Mouse (Mus musculus) adrenal gland, adult 2 months (tissue): Measurements from ENCODE around the gene Btd. TPM values are rescaled to one million over a fixed set of nuclear protein-coding genes. Genes with fewer than 3 reads are reported as not detected.

Experiments used
- DNase-seq: peaks from one replicate; pipeline ENCODE4 v3.0.0; 2021
- polyA plus RNA-seq: library from polyadenylated mRNA; depleted of rRNA; stranded (reverse); fragments of >200 nt; gene quantifications from 2 replicates; pipeline ENCODE4 v1.2.3, GENCODE M21; 2012
- total RNA-seq, 2 experiments: library from RNA; stranded (reverse); gene quantifications; 2 replicates each; pipeline ENCODE4 v1.2.3; 2021

Btd gene
- total and polyA plus RNA-seq, 3 experiments, result 46.2 to 63.4 (median 55.6) TPM

DNA sequence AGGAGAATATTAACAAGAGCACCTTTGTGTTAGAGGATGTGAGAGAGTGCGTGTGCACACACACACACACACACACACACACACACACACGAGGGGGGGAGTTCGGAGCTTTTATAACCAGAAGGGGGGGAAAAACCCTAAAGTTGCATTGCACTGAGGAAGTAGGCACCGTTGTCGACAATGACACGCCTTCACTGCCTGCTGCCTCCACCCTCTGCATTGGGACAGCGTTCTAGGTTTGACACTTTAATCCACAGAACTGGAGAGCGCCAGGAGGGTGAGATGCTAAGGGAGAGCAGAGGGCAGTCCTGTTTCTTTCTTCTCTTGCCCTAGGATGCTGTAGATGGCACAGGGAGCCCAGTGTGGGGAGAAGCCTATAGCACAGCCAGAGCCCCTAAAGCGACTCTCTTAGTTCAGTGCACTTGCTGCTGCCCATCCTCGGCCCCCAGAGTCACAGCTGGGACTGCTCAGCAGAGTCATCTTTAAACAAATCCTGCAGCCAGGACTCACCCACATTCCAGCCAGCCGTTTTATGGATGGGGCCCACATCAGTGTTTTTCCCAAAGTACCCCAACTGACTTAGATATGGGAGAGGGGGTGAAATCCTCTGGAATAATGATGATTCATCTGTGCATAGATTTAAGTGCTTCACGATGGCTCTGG, 24.2 kb downstream of the Btd start:
- no peak for DNase-seq

DNA sequence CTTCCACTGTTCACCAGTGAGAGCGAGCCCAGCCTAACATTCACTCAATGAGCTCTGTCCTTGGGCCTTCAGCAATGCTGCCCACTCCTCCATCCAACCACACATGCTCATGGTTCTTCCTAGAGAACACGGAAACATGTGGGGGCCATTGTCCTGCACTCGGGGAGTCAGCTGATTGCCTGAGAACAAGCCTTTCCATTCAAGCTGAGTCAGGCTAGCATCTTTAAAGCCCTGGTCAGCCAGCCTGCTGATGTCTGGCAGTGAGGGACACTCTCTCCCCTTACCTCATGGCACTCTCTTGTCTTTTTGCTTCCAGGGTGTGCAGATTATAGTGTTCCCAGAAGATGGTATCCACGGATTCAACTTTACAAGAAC, 24.7 kb downstream of the Btd start:
- no peak for DNase-seq

DNA sequence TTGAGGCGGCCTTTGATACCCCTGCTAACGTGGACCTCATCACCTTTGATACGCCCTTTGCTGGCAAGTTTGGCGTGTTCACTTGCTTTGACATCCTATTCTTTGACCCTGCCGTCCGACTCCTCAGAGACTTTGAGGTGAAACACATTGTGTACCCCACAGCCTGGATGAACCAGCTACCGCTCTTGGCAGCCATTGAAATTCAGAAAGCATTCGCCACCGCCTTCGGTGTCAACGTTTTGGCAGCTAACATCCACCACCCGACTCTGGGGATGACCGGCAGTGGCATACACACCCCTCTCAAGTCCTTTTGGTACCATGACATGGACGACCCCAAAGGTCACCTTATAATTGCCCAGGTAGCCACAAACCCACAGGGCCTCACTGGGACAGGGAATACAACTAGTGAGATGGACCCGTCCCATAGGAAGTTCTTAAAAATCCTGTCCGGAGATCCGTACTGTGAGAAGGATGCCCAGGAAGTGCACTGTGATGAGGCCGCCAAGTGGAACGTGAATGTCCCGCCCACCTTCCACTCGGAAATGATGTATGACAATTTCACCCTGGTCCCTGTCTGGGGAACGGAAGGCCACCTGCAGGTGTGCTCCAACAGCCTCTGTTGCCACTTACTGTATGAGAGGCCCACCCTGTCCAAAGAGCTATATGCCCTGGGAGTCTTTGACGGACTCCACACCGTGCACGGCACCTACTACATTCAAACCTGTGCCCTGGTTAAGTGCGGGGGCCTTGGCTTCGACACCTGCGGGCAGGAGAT, 26.3 kb downstream of the Btd start:
- no peak for DNase-seq

DNA sequence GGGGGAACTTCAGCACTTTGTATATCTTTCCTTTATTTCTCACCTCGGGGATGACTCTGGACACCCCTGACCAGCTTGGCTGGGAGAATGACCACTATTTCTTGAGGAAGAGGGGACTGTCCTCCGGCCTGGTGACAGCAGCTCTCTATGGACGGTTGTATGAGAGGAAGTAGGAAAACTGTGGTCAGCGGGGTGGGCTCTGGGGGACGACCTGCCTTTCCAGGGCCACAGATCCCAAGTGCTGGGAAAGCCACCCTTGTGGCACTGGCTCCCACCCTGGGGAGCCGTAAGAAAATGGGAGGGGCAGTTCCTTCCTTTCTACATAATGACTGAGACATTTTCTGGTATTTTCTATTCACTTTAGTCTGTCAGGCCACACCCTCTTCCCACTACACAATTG, 26.9 kb downstream of the Btd start:
- DNase-seq, result no peak

DNA sequence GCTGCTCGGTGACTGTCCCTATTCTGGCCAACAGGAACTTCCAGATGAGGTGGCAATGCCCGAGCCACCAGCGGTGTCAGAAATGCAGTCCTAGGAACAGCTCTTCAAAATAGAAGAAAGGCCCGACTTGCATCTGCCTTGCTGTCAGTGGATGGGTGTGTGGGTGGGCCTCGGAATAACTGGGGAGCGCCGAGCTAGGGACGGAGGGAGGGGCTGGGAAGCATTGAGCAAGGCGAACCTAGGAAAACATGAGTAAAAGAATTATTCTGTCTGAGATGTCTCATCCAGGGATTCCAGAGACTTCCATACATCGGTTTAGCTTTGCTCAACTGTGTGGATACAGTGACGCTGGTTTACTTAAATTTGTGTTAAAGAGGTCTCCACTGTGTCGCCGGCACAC, 27.5 kb downstream of the Btd start:
- no peak for DNase-seq

DNA sequence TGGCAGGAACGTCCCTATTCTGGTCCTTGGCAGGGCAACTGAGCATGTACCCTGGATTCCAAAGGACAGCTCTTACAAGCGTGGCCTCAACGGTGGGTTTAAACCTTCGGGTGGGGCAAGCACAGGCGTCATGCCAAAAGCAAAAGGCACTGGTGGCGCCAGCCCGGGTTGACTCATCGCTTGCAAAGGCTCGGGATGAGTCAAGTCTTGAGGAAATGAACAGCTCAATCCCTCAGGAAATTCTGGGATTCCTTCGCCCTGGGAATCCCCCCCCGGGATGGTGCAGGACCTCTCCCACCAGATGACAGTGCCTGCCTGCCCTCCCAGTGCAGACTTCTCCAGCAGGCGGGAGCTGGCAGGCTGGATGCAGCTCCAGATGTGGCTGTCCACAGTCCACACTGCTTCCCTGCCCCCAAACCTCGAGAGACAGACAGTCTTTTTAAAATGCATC, 28.4 kb downstream of the Btd start:
- peak; percentile 92 for DNase-seq

DNA sequence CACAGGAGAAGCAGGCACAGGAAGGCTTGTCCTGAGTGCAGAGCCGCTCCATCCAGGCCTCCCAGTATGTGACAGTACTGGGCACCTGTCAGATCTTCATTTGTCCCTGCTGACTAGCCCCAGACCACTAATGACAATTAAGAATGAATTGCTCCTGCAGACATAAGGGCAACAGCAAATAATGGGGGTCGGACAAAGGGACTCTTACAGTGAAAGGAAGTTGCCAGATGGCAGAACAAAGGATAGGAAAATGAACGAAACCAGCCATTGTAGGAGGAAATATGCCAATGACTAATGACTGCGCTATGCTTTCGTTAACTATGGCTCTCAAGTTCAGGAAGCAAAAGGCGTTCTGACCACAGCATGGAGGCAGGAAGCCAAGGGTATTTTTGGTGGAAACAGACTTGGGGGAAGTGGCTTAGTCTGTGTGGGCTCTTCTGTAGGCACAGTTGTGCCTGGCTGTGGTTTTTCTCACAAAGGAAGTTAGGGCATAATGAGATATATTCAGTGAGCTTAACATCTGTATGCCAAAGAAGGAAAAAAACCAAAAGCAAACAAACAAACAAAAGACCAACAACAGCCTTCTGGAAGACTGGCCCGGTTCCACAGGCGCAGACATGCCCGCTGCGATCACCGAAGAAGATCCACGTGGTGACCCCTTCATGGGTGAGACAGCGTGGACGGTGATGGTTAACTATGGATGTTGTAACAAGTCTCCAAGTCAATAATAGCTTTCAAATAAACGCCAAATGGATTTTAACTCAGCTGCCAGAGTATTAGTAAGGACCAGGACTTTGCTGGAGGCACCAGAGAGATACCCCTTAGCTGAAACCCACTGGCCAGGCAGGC, 29.0 kb downstream of the Btd start:
- DNase-seq, result peak; percentile 43

DNA sequence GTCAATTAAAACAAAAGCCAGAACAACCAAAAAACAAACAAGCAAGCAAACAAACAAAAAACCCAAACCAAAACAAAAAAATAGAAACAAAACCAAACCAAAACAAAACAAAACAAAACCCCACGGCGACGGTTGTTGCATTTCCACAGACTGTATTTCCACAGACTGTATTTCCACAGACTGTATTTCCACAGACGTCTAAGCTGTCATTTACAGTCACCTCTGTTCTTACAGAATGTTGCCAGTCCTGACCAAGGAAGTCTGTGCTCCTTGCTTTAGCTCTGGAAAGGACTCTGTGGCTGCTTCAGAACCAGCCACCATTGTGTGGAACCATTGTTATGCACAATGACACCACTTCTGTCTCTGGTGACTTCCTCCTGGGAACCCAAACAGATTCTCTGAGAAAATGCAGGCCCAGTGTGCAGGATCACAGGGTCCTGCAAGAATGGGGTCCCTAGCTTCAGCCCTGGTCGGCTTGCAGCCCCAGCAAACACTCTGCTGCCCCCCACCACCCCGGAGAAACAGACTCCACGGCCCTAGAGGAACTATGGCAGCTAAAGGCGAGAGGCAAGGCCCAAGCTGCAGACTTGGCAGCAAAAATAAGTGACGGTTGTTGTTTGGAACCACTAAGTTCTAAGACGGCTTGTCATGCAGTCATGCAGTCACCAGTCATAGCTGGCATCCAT, 30.9 kb downstream of the Btd start:
- DNase-seq, result no peak

DNA sequence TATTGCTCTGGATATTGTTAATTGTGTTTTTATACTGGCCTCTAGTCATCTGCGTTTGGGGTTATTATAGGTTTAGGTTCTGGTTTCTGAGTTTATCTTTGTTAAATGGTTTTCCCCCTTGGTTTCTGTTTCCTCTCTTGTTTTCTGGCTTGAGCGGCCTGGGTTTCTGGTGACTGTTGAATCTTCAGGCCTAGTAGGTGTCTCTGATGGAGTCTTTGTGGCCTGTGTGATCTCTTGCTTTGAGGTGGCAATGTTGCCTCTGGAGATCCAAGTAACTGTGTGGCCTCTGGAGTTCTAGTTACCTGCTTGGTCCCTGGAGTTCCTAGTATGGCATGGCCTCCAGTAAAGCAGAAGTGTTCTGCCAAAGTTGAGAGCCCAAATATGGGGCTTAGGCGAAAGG, 39.8 kb downstream of the Btd start:
- DNase-seq, result no peak

DNA sequence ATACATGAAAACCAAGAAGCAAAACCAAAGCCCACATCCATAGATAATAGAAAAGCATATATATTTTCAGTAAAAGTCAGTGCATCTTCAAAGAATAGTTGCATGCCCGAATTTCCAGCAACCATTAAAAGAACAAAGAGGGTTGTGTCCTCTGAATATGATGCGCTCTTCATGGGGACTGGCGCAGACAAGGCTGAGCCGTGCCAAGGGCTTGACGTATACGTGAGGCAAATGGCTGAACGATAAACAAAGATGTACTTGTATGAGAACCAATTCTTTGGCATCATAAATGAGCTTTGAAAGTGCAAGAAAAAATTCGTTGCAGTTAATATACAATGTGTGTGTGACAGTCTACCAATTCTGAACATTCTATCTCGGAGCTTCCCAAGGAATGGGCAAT, 40.5 kb downstream of the Btd start:
- DNase-seq, result no peak

DNA sequence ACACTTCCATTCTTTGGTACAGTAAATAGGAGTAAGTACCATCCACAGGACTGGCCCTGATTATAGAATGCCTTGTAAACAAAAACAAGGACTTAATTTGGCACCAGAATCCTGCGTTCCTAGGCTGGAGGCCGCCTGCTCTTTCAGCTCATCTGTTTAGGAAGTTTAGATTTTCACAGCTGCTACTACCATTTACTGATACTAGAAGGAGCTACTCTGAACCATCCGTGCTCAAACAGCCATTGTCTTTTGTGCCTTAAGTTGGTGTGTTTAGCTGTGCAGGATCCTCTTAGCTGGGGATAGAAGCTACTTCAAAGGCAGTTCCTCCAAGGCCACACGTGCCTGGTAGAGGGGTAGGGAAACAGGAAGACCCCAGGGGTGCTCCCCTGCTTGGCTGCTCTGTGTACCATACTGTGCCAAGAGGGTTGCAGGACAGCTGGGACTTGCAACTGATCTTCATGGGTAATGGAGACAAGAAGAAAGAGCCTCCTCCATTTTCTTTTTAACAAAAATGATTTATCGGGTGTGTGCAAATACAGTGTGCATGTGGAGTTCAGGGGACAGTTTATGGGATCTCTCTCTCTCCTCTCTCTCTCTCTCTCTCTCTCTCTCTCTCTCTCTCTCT, 41.2 kb downstream of the Btd start:
- no peak for DNase-seq

DNA sequence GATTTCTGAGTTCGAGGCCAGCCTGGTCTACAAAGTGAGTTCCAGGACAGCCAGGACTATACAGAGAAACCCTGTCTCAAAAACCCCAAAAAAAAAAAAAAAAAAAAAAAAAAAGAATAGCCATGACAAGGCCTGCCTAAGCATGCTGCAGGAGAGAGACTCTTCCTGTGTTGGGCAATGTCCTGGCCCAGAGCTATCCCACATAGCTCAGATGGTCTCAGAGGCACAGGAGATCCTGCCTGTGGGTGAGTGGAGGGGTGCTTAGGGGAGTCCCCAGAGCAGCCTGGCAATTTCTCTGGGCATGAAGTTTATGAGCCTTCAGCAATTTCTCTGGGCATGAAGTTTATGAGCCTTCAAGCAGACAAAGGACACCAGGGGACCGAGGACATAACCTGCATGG, 42.8 kb downstream of the Btd start:
- no peak for DNase-seq

DNA sequence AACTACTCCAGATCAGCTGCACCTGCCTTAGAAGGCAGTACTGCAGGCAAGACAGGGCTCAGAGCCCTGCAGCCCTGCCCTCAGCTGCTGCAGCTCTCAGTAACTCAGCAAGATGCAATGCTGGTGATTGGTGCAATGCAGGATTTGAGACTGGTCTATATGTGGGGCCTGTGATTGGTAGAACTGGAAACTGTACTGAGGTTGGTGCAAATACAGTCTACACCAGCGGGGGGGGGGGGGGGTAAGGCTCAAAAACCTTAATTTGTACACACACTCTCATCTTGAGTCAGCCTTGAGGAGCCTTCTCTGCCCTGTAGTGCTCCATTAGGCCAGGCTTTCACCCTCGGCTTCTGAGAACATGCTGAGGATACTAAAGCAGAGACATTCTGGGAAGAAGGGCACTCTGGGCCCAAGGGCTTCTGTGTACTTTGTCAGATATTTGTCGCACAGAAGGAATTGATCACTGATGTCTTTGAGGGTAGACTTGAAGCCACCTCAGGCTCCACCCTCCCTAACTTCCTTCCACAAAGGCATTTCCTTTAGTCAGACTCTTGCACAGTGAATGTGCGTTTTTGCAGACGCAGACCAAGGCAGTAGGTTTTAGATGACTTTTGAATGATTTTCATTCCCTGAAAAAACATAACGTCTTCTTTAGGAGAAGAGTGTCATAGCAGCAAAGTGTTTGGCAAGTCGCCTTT, 43.7 kb downstream of the Btd start:
- no peak for DNase-seq

DNA sequence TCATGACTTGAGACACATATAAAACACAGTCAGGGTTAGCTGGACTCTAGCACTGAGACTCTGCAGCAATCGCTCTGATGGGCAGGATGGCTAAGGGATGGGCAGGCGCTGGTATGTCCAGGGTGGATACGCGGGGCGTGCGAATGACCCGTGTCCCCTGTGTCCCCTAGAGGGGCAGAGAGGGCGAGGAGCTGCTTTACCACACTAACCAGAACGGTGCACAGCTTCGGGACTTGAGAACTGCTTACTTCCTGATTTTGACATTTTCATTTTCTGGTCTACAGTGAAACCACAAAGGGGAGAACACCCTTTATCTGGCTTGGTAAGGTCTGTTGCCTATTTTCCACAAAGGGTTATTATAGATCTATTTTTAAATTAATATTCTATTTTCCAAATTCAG, 44.9 kb downstream of the Btd start:
- DNase-seq, result no peak

DNA sequence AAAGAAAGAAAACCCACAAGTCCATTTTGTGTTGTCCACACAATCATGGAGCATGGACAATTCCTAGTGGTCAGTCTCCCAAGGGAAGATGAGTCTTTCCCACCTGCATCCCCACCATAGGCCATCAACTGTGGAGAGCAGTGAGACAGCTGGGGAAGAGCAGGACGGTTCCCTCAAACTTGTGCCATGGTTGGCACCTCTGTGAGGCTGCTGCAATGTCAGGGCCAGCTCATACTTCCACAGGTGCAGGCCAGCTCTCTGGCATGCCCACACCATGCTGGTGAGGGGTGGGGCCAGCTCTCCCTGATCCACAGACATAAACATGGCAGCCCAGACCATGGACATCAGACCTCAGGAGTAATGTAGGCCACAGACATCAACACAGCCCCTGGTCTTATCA, 45.4 kb downstream of the Btd start:
- no peak for DNase-seq

DNA sequence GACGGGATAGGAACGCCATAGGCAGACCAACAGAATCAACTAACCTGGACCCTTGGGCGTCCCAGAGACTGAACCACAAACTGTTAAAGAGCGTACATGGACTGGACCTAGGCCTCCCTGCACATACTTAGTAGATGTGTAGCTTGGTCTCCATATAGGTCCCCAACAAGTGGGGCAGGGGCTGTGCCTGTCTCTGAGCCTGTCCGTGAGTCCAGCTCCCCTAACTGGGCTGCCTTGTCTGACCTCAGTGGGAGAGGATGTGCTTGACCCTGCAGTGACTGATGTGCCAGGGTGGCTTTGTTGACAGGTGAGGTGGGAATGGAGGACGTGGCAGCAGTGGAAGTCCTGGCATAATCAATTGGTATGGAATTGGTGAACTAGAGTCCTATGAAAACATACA, 51.7 kb downstream of the Btd start:
- DNase-seq, result no peak

DNA sequence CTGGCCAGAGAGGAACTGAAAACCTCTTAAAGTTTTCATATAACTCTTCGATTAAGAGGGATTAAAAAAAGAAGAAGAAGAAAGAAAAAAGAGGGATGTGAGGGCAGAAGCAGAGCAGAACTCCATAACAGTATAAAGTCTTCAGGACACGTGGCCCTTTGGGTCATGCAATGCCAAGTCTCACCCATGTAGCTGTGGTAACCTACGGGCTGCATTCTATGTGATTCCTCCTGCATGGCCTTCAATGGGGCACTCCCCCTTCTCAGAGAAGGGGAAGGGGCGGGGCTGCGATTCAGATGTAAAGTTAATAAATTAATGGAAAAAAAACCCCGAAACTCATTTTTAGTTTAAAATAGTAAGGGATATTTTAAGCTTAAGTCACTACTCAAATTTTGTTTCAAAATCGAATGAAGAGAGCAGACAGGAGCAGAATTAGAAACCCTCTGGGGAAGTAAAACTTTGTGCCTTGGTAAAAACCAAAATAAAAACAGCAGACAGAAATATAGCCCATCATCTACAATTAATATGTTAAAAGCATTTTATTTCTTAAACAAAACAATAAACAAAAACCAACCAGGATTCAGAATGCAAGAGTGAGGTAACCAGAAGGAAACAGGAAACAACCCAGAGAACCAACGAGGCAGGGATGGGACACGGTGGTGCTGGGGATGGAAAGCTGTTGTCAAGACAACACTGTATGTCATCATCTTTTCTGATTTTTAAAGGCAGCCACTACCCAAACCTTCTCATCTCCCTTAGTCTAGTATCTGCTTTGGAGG, 55.6 kb downstream of the Btd start:
- no peak for DNase-seq

DNA sequence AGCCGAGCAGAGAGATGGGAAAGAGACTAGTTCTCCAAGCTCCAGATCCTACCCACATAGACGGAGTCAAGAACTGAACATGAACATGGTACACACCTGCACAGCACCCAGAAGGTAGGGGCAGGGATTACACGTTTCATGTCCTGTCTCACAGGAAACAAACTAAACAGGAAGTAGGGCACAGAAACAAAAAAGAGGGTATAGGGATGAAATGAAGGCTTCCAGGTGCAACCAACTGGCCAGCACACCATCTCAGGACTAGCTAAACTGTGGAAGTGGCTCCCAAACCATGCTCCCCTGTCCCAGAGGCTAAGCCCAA, 56.1 kb downstream of the Btd start:
- DNase-seq, result no peak

DNA sequence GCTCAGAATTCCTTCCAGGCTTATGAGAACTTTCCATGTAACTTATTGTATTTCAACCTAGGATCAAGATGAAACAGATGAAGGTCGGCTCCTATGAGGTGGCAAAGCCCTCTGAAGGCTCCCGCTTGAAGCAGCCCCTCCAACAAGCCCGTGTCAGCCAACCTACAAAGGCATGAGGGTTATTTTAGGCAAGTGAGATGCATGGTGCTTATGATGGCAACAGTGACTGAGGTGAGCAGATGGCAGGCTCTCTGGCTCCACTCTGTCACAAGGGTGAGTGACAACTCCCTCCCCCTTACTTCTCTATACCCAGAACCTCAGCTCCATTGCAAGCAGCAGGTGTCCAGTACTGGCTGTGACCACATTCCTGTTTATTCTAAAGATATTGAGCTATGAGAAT, 56.5 kb downstream of the Btd start:
- no peak for DNase-seq

DNA sequence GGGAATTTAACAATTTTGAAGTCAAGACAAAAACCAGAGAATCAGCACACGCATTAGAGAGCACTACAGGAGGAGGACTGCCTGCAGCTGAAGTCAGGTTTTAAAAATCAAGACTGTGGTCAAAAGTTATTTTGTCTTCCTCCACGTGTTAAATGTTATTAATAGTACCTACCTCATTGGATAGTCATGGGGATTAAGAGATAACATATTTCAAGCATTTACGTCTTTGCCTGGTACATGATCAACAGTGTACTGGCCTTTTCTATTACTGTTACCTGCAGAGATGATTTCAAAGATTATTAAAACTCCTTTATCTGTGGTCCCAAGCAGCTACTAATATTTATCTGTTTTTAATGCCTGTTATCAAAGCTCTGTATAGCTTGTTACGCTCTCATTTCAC, 56.9 kb downstream of the Btd start:
- no peak for DNase-seq

DNA sequence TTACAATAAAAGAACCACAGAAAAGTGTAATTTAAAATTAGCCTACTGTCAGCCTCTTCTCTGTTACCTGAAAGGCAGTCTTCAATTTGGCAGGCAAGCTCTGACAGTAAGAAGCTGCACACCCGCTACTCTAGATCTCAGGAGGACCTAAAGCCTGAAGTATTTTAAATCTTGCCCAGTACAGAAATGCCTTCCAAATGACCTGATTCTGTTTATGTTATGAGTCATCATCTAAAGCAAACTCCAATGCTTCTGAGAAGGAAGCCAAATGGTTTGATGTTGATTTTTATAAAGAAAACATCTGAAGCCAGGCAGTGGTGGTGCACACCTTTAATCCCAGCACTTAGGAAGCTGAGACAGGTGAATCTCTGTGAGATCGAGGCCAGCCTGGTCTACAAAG, 59.5 kb downstream of the Btd start:
- no peak for DNase-seq
